Mouse (Mus musculus) heart, adult 11 months (tissue): ENCODE results near the gene Gtf2f1.

Experiments used
- DNase-seq: peaks from one replicate; pipeline ENCODE4 v3.0.0; 2022

The Gtf2f1 gene

GRCm38 (mm10) chr17:57001228-57001627, 9.9 kb downstream of the Gtf2f1 start:
- DNase-seq: no peak

GRCm38 (mm10) chr17:56999968-57000609, 11.0 kb downstream of the Gtf2f1 start, which contains the start of gene Pspn:
Gene Pspn (minus strand): TSS chr17:57000018.
- DNase-seq: peak; percentile 90

DNA sequence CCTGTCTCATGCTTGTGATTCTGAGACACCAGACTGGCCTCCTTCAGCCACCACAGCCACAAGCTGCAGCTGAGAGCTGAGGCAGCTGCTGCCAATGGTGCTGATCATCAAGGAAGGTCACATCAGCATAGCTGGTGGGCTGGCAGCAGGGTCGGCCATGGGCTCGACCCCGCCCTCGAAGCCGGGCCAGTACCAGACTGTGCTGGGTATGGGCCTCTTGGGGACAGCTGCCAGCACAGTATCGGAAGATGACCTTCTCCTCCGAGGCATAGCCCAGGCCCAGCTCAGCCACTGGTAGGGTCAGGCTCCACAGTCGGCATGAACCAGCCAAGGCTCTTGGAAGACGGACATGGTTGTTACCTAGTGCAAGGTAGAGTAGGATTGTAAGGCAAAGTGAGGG, 11.7 kb downstream of the Gtf2f1 start:
- DNase-seq: peak; percentile 87

DNA sequence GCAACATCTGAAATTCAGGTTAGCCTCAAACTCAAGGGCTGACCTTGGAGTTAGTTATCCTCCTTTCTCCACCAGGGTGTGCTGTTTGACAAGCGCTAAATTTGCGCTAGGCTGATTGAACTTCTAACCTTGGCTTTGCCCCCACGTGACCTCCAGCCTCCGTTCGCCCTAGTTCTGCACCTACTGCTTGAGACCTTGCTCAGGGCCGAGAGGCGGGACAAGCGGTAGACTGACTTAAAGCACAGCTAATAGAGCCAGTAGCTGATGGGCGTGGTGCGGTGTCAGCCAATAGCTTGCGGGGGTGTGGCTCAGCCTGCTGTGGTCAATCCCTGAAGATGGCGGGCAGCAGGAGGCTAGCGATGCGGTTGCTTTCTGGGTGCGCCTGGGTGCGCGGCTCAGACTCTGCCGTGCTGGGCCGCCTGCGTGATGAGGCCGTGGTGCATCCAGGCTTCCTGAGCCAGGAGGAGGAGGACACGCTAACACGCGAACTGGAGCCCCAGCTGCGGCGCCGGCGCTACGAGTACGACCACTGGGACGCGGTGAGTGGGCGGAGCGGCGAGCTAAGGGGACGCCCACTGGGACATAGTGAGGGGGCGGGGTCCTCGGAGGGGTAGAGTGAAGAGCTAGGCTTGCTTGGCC, 13.9 kb downstream of the Gtf2f1 start, which contains the start of gene Alkbh7:
Gene Alkbh7, plus strand, starts transcription at position 311 of the 639 bp plus-strand sequence.
- DNase-seq: peak; percentile 100

DNA sequence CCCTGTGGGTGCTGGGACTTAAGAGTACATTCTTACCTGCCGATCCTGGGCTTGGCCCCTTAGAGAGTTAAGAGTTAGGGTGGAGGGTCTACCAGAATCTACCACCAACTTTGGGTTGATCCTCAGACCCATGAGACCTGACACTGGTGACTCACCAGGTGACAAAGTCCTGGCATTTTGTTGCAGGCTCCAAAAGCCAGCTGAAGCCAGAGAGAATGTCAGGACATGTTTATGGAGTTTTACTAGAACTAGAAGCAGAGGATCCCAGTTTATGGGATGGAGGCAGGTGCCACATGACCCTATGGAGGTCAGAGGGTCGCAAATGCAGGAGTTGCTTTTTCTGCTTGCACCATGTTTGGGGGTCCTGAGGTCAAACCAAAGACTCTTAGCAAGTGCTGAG, 14.6 kb downstream of the Gtf2f1 start:
- no peak for DNase-seq

DNA sequence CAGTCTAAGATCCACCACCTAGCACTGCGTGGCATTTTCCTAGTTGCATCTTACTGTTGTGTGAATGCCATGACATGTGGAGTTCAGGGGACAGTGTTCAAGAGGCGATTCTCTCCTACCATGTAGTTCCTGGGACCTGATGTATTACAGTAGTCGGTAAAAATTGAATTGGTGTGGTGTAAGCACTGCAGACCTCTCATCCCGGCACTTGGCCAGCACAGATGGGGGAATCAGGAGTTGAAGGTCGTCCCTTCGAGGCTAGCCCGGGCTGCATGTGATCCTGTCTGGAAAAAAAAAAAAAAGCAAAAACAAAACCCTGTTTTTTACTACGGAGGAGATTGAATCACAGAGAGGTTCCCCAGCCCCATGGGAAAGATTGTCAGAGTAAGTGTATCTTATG, 16.0 kb downstream of the Gtf2f1 start:
- no peak for DNase-seq

- DNase-seq: peak; percentile 88
Measured at GRCm38 (mm10) chr17:56990966-56991365, 20.1 kb downstream of the Gtf2f1 start.

DNA sequence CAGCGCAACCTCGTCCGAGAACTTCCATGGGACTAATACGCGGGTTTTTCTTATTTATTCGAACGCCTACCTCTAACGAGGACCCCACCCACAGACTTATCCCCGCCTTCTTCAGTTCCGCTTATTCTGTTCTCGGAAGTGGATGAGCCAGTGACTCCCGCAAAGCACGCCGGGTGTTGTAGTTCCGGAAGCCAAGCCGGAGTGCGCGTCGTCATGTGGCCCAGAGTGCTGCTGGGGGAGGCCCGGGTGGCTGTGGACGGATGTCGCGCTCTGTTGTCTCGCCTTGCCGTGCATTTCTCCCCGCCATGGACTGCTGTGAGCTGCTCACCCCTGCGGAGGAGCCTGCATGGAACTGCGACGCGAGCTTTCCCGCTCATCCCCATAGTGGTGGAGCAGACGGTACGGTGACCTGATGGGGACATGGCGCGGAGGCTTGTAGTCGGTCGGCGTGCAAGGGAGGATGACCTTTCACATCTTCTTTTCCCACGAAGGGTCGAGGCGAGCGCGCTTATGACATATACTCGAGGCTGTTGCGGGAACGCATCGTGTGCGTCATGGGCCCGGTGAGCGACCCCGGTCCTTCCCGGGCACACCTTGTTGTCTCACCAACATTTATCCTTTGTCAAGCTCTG, 20.9 kb downstream of the Gtf2f1 start, which contains the start of gene Clpp:
Gene Clpp, plus strand, starts transcription at position 191 of the 632 bp plus-strand sequence.
- peak; percentile 100 for DNase-seq

- peak; percentile 91 for DNase-seq
Measured at GRCm38 (mm10) chr17:56989467-56990114, 21.5 kb downstream of the Gtf2f1 start.

DNA sequence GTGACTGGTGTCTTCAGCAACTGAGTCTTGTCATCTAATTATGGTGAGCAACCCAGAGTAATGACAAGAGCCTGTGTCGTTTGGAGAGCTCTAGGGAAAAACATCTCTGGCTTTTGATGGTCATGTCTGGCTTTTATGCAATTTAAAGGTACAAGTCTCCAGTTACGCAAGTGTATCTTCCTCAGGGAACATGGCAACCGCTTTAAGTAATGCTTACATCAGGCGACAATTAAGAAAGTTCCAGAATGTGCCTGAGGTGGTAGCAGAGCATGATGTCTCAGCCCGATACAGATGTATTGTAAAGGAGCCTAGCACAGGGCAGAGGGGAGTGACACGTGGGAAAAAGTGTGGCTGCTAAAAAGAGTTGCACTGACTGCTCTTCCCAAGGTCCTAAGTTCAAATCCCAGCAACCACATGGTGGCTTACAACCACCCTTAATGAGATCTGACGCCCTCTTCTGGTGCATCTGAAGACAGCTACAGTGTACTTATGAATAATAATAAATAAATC, 22.1 kb downstream of the Gtf2f1 start:
- DNase-seq: peak; percentile 75

DNA sequence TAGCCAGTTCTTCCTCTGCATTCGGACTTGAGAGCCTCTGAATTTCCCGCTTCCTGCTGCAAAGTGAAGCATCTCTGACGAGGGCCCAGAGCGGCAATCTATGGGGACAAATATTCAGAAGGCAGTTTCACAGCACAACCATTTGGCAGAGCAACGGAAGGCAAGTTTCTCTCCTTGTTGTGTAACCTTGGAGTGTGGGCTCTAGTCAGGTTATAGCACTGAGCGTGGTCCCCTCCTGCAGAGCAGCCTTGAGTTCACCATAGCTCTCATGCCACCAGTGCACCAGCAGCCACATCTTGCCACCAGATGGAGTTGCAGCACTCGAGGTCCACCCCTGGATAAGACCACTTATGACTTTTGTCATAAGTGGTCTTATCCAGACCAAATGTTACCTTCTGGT, 22.6 kb downstream of the Gtf2f1 start:
- peak; percentile 82 for DNase-seq

- peak; percentile 65 for DNase-seq
Measured at GRCm38 (mm10) chr17:56986105-56986805, 24.8 kb downstream of the Gtf2f1 start.

DNA sequence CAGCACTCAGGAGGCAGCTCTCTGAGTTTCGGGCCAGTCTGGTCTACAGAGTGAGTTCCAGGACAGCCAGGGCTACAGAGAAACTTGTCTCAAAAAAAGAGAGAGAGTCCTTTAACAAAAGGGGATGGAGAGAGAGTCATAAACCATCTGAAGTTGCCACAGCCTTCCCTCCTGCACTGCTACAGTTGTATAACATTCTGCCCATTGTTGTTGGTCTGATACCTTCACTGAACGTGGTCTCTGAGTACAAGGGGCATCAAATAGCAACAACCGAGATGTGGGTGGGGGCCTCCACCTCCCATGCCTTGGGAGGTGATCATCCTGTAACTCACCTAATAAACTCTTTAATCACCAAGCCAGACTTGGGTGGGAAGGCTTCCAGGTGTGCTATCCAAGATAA, 25.4 kb downstream of the Gtf2f1 start:
- peak; percentile 60 for DNase-seq

DNA sequence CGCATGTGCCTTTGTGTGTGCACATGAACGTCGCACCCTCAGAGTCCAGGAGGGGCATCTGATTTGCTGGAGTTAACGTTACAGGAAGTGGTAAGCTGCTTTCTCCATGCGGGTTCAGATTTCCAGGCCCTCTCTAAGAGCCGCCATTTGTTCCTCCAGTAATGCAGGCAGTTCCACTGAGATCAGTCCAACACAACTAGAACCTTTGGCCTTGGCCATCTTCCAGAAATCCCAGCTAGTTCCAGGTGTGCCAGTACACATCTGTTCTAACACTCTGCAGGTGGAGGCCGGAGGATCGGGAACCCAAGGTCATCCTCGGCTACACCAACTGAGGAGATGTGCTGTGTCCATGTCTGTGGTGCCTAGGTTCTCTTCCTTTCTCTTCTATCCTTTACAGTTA, 26.2 kb downstream of the Gtf2f1 start:
- DNase-seq: peak; percentile 82

DNA sequence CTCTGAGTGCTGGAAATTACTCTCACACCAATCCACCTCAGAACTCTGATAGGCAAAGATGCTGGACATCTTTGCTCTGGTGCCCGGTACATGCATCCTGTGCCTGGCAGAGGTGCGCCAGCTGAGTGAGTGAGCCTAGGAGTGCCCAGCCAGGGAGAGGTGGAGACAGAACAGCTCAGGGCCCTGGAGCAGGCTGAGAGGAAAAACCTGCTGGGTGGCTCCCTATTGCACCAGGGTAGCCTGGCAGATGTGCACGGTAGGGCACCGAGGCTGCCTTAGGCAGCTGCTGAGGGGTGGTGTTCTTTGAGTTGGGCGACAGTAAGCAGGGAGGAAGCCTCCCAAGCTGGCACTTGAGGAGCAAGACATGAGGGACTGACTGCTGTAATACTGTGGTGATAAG, 29.1 kb downstream of the Gtf2f1 start, which contains the start of gene Acer1:
Gene Acer1, minus strand, starts transcription at position 114 of the 400 bp plus-strand sequence.
- peak; percentile 86 for DNase-seq

DNA sequence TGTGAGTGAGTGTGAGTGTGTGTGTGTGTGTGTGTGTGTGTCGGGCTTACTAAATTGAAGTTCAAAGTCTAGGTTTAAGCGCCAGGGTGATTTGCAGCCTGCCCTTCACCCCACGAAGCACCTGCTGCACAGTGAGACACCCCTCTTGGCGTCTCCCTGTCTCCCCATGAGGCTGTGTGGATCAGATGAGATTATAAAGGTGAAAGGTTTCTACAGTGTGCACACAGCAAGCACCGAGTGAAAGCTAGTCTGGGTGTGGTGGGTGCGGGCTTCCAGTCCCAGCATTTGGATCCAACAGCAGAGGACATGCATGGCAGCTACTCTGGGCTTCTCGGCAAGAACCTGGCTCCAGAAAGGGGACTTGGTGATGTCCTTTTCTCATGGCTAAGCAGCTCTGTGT, 30.0 kb downstream of the Gtf2f1 start:
- DNase-seq: peak; percentile 81

- DNase-seq: peak; percentile 67
Measured at GRCm38 (mm10) chr17:56979524-56979923, 31.6 kb downstream of the Gtf2f1 start.

DNA sequence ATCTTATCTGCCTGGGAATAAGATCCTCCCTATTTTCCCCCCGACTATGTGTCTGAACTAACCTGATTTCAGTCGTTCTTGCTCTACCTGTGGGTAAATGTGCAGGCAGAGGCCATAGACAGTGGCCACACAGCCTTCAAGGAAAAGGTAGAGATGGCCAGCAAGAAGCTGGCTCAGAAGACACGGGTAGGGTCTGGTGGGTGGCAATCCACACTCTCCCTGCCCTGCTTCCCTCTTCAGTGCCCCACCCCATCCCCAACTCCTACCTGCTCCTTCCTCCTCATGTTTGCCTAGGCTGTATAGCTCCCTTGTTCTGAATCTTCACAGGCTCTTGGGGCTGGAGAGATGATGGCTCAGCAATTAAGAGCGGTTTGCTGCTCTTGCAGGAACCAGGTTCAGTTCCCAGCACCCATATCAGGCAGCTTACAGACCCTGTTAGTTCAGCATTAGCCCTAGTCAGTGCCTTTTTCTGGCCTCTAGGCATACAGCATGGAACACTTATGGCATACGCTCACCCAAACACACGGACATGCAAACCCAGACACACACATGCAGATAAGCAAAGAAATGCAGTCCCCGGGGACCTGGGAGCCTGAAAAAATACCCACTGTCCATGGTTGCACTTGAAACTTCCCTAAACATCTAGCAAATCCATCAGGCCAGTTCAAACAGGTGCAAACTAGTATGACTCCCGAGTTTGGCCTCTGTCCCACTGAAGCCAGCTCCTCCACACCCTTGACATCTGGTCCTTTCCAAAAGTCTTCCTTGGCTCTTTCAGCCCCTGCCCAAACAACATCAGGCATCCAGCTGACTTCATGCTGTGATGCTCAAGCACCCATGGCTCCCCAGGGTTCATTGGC, 34.3 kb downstream of the Gtf2f1 start:
- DNase-seq: peak; percentile 66

DNA sequence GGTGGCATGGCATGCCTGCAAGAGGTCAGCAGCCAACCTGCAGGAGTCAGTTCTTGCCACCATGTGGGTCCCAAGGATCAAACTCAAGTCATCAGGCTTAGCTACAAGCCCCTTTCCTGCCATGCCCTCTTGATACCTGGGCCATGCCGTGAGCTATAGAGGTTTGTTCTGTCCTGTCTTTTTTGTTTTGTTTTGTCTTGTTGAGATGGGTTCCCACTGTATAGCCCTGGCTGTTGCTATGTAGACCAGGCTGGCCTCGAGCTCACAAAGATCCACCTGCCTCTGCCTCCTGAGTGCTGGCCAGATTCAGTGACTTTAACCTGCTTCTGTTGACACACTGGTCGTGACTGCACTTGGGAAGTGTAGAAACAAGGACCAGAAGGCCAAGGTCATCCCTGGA, 35.7 kb downstream of the Gtf2f1 start:
- DNase-seq: peak; percentile 80

- DNase-seq: no peak
Measured at GRCm38 (mm10) chr17:56974708-56975240, 36.3 kb downstream of the Gtf2f1 start.
